Mouse (Mus musculus) brain, adult 2 months (tissue): ENCODE results near the gene Stx5a.

Source experiments
- DNase-seq: peaks from one replicate; pipeline ENCODE4 v3.0.0; 2011; ENCODE audit warnings: low read depth, low spot score

Gene Stx5a

GRCm38 (mm10) chr19:8741243-8741869 is at the start of gene Stx5a:
TSS of gene Stx5a (plus strand) at chr19:8741413.
- peak; percentile 99 for DNase-seq

- peak; percentile 58 for DNase-seq
Measured at GRCm38 (mm10) chr19:8691871-8692539, 49.2 kb upstream of the Stx5a start.

GRCm38 (mm10) chr19:8692740-8693139 is 48.5 kb upstream of the Stx5a start:
- no peak for DNase-seq

- no peak for DNase-seq
Measured at GRCm38 (mm10) chr19:8695330-8695729, 45.9 kb upstream of the Stx5a start.

GRCm38 (mm10) chr19:8699652-8700051 is 41.6 kb upstream of the Stx5a start:
- no peak for DNase-seq

GRCm38 (mm10) chr19:8702458-8702857 is 38.8 kb upstream of the Stx5a start:
- peak; percentile 57 for DNase-seq

GRCm38 (mm10) chr19:8703571-8703970 is 37.6 kb upstream of the Stx5a start:
- DNase-seq: no peak

- DNase-seq: no peak
Measured at GRCm38 (mm10) chr19:8705026-8705708, 36.0 kb upstream of the Stx5a start.

GRCm38 (mm10) chr19:8706132-8706667 is 35.0 kb upstream of the Stx5a start:
- no peak for DNase-seq

GRCm38 (mm10) chr19:8706930-8707329 is 34.3 kb upstream of the Stx5a start:
- DNase-seq: no peak

GRCm38 (mm10) chr19:8708954-8709353 is 32.3 kb upstream of the Stx5a start:
- no peak for DNase-seq

- peak; percentile 54 for DNase-seq
Measured at GRCm38 (mm10) chr19:8710057-8710456, 31.2 kb upstream of the Stx5a start.

GRCm38 (mm10) chr19:8711506-8711905 is 29.7 kb upstream of the Stx5a start:
- DNase-seq: no peak

GRCm38 (mm10) chr19:8711949-8712869 is 29.0 kb upstream of the Stx5a start:
- no peak for DNase-seq

GRCm38 (mm10) chr19:8712870-8713305 is 28.3 kb upstream of the Stx5a start:
- peak; percentile 77 for DNase-seq

GRCm38 (mm10) chr19:8713306-8713996 is 27.8 kb upstream of the Stx5a start:
- peak; percentile 95 for DNase-seq

GRCm38 (mm10) chr19:8713997-8714652 is 27.1 kb upstream of the Stx5a start:
- no peak for DNase-seq

GRCm38 (mm10) chr19:8714653-8715481 is 26.3 kb upstream of the Stx5a start:
- no peak for DNase-seq
